Mouse (Mus musculus) left cerebral cortex, postnatal 36 days (tissue): ENCODE data around the gene Mfsd4b2. TPM values are rescaled to one million over a fixed set of nuclear protein-coding genes. Genes with fewer than 3 reads are reported as not detected.
"Not testable (repeated sequence)": the region's sequence is repeated elsewhere in the genome, so short reads cannot be mapped to it uniquely, and the experiment has no call there.

Experiments
- DNase-seq, 2 experiments: peaks; one replicate each; pipeline ENCODE4 v3.0.0; 2021 to 2022; ENCODE audit warnings: low spot score in 2 of 2, mixed read lengths in 1 of 2
- intact Hi-C: fragments of 180-260 bp; cut with DNase I; formaldehyde crosslinking; loops from one replicate; pipeline ENCODE4 v1.15.1; 2025
- total RNA-seq, 2 experiments: library from RNA; stranded (reverse); gene quantifications; 2 replicates each; pipeline ENCODE4 v1.2.3; 2021

Gene Mfsd4b2
- under 1 TPM; 0.18 to 0.47 TPM for total RNA-seq

DNA sequence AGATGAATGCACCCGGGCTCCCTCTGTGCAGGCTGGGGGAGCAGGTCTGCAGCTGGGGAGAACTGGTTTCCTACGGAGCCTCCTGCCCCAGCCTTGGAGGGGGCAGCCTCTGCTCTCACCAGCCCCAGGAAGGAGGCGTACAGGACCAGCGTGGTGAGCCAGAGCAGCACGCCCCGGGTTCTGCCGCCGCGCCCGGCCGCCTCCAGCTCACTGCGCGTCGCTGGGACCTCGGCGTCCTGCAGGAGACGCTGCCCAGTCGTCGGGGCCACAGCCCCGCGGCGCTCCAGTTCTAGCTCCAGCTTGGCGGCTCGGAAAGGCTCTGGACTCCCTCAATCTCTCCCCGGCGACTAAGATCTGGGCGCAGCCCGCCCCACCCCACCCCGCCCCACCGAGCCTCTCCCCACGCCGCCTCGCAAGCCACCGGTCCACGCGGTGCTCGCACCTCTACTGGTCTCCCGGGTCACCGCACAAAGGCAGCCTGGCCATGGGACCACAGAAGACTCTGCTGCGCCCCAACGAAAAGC, at the start of gene Mfsd4b2:
Gene Mfsd4b2 (minus strand): TSS at position 308 of the 524 bp plus-strand sequence.
- intact Hi-C loops, result no loop called here
- DNase-seq, result no peak

DNA sequence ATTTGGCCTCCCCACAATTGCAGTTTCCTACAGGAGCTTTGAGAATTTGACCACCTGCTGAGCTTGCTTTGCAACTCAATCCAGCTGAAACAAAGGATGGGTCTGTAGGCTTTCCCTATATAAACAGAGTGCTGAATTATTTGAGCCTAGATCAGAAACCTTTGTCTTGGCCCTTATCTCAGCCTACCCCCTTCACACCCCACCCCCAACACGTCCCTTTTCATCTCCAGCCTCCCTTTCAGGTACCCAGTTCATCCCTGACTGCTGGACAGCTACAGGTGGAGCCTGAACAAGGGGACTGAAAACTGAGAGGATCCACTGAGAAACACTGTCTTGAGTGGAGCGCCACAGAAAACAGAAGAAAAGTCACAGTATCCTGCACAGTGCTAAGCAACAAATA, 49.0 kb upstream of the Mfsd4b2 start:
- no peak for DNase-seq
- intact Hi-C loops, result no loop called here

DNA sequence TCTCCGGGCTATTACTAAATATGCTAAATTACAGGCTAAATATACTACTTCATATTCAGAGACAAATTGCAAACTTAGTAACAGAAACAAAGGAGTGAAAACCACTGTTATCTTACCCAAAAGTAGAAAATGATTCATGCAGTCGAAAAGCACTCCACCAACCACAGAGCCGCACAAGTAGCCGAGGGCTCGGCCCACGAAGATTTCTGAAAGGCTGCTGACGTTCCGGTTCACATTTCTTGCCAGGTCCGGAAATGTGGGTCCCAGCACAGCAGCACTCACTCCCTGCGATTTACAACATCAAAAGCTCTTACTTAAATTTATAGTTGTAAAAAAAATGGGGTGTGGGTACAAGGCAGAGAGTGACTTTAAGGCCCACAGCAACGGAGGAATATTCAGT, 48.3 kb upstream of the Mfsd4b2 start:
- intact Hi-C loops, result no loop called here
- DNase-seq, result no peak

DNA sequence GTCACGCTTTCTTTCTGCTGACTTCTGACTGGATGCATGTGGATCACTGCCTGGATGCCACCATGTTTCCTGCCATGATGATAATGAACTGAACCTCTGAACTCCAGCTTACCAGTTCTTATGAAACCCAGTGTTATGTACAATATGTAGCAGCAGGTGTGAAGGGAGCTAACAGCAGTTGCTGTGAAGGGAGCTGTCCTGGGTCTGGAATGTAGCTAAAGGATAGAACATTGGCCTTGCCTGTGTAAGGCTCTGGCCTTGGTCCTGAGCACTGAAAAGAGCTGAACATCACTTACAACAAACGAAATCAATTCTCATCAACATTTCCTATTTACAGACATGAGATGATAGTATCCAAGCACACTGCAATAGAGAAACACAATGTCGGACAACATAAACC, 40.8 kb upstream of the Mfsd4b2 start:
- intact Hi-C loops, result loop anchor here (5.0 kb wide), 1 partner anchor 75 kb away; no protein-coding TSS in a partner anchor
- no peak for DNase-seq

DNA sequence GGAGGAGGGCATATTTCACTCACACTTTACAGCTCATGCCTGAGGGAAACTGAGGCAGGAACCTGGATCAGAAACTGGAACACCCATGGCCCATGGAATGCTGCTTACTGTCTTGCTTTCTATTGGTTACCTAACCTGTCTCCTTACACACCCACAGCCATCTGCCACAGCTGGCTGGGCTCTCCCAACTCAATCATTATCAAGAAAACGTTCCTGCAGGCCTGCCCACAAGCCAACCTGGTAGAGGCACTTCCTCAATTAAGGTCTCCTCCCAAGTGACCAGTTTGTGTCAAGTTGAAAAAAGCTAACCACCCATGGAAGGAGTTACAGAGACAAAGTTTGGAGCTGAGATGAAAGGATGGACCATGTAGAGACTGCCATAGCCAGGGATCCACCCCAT, 35.2 kb upstream of the Mfsd4b2 start:
- intact Hi-C loops, result no loop called here
- no peak for DNase-seq

DNA sequence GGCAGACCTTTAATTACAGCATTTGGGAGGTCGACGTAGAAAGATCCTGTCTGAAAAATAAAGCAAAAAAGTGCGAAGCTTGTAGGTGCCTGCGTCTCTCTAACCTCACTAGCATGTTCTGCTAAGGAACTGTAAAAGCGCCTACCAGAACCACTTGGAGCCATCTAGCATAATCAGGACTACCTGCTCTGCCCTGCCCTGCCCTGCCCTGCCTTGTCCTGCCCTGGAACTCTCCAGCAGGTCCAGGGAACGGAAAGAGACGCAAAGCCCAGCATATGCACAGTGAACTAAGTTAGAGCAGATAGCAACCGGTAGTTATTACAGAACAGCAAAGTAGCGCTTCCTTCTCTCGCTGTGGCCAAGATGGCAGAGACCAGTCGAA, 33.7 kb upstream of the Mfsd4b2 start:
- DNase-seq, result no peak
- intact Hi-C loops, result no loop called here

DNA sequence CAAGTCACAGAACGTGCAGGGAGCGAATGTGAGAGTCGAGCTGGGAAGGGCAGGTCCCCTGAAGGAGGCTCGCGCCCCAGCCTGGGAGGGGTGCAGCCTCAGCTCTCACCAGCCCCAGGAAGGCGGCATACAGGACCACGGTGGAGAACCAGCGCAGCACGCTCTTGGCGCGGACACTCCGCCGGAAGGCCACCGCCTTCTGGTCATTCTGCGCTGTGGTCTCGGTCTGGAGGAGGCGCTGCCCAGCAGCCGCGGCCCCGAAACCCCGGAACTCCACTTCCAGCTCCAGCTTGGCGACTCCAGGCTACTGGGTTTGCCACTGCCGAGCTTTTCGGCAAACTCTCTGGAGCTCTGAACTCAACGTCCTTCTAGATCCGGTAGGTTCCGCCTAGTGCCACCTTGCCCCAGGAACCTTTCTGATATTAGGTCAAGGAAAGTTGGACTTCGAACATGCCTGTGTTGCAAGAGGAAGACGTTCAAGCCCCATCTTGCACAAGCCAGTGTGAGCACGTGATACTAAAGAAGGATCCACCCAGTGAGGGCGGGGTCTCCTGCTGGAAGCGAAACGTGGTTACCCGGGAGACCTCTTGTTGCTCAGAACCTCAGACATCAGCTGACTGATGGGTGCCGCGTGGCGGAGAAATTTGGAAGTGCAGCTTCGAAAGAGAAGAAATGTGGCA, 33.2 kb upstream of the Mfsd4b2 start, which contains the start of gene Mfsd4b3:
Gene Mfsd4b3 (minus strand): TSS at position 393 of the 680 bp plus-strand sequence.
- intact Hi-C loops, result loop anchor here (5.0 kb wide), 1 partner anchor 67 kb away; the partner anchor contains the start of gene Mfsd4b1
- DNase-seq, result peak; percentile 78 to 87

DNA sequence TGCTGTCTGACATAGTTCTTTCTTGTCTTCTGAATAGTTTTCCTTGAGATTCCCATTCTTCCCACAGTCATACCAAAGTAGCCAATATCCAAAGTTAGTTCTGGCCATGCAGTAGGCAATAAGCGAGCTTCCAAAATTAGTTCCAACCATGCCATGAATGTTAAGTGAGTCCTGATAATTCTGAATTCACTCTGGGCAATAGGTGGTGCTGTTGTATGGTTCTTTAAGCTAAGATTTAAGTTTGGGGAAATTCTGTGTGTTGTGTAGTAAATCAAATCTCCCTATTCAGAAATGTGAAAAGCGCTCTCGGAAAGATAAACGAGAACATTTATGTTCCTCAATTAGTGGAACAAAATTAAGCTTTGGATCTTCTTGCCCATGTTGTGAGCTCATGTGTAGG, 31.5 kb upstream of the Mfsd4b2 start:
- intact Hi-C loops, result loop anchor here (1.0 to 5.0 kb wide), 2 partner anchors 69 to 254 kb away; partner anchors contain the start of gene Mfsd4b1
- DNase-seq, result no peak

DNA sequence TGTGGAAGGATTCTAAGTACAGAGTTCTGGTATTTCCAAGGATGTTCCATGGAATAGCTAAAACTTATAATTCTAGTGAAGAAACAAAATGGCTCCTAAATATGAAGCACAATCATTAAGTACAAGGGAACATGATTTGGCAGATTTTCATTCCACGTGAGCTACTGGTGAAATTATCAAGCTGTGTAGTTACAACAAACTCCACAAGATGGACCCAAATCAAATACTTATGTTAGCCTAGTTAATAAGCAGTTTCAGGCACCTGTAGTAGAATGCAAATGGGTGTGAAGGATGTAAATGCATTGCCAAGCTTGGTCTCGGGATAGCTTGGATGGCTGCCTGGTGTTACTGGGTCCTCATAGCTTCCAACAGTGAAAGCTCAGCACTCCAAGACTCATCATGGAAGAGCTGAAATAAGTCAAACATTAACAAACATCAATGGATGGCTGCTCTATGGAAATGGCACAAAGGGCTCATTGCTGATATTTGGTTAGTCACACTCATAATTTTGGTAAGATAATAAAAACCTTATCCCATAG, 29.7 kb upstream of the Mfsd4b2 start:
- no peak for DNase-seq

DNA sequence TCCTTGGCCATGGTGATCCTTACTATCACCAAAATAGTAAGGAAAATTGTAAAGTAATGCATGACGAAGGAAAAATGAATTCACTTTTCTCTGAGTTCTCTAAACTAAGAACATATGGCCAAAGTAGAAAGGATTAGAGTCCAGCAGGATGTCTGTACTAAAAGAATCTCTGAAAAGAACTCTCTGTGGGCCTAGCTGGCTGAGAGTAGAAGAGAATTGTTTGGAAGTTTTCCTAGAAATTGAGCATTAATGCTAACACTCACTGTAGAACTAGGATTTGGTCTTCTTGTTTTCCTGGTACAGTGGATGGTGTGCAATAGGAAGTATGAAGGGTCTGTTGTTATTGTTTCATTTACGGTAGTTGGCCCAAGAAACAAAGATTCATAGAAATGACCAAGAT, 28.4 kb upstream of the Mfsd4b2 start:
- DNase-seq, result no peak
- intact Hi-C loops, result loop anchor here (5.0 kb wide), 1 partner anchor 72 kb away; the partner anchor contains the start of gene Mfsd4b1

More for the DNA sequence above, 29.7 kb upstream of the Mfsd4b2 start:
- intact Hi-C loops, result loop anchor here (5.0 kb wide), 1 partner anchor 71 kb away; the partner anchor contains the start of gene Mfsd4b1

DNA sequence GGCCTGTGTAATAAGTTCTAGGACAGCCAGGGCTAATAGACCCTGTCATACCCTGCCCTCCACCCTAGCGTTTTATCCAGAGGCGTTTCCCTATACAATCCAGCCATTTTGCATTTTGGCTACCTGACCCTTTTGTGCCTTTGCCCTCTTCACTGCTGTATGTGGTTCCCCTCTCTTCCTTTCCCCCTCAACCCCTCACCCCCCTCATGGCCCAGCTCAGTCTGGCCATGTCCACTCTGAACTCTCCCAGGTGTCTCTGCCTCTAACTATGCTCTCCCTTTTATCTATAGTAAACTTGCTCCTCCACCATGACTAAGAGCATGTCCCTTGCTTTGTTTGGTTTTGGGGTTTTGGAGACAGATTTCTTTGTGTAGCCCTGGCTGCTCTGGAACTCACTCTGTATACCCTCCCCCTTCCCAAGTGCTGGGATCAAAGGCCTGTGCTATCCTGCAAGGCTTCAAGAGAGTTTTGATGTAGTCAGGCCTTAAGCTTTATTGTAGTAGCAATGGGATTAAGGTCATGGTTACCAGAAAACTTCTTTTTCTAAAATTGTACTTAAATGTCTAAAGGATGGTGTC, 22.7 kb upstream of the Mfsd4b2 start:
- intact Hi-C loops, result no loop called here
- DNase-seq, result no peak

DNA sequence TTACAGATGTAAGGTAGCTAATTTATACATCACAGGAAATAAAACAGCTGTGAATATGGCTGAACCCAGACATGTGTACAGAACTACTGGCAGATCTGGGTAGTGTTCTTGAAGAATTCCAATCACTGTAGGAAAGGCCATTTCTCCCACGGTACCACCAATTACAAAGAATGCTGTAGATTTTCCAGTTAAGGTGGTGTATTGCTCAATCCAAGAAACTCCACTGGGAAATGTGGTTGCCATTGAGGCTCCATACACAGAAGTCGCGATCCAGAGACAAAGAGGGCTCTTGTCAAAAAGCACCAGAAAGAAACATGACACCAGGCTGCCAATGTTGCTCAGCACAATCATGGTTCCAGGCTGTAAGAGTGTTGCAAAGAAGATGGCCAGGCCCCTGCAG, 20.5 kb upstream of the Mfsd4b2 start:
- DNase-seq, intact Hi-C loops: not testable (repeated sequence)

DNA sequence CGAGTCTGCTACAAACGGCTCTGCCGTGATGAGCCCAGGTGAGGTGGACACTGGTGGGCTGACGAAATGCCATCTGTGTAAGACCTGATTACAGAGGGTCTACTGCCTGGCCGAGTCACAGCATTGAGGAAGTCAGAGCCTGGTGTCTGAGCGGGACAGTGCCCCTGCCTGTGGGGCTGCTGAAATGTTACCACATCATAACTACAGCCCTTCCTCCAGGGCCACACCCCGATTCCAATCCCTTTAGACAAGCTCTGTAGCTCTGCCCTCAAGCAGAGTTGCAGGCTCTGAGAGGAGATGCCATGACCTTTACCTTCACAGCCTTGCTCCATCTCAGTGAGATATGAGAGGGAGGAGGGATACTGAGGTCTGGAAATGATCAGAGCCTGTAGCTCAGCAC, 9.8 kb upstream of the Mfsd4b2 start:
- intact Hi-C loops, result no loop called here
- DNase-seq, result no peak

DNA sequence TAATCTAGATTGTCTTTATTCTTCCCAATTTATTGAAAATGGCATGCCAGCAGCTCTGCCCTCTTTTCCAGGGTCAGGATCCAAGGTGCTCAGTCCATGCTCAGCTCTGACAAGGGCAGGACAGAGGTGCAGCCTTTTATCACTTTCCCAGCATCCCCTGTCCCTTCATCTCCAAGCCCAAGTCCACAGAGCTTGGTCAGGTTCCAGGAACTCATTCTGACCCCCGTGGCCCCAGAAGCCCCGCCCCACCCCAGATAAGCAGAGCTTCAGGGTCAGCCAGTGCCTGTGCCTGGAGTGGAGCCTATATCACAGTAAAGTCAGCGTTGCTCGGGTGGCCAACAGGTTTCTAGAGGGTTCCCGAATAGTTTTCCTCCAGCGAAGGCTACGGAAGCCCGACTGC, 2.2 kb downstream of the Mfsd4b2 start:
- intact Hi-C loops, result not testable (repeated sequence)

DNA sequence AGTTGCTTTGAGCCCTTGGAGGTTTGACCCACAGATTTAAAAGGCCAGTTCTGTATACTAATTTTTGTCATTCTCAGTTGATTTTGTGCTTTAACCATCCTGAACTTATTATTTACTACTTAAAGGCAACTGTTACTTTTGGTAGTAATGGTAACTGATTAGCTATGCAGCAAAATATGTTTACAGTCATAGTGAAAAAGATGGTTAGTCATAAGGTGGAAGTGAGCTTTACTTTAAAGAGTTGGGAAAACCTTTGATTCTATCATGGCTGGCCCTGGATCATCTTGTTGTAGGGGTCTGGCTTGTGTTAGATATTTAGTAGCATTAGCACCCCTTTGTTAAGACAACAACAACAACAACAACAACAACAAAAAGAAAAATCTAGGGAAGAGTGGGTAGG, 14.1 kb downstream of the Mfsd4b2 start:
- intact Hi-C loops, result no loop called here

More for the DNA sequence above, 2.2 kb downstream of the Mfsd4b2 start:
- not testable (repeated sequence) for DNase-seq

DNA sequence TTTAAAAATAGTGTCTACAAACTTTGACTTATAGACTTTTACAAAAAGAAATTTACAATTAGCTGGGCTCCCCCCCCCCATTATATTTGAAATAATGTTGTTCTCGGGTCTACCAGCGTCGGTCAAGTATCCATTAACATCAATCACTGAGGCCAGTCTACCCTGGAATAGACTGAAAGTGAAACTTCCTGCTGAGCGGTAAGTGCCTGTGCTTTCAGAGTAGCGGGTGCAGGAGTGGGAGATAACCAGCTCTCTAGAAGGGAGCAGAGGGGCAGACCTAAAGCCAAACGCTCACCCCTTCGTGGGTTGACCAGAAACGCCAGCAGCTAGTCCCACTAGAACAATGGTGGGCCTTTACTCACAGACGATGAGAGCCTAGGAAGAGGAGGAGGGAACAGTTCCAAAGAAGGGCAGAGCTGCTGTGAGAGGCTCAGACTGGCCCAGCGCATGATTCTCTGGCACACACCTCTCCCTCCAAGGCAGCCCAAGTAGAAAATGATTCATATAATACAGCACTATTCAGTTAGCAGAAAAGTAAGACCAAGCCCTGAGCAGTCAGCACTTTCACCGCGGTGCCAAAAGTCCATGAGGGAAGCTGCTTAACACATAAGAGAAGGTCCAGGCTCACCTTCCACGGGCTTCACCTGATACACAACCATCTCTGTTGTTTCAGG, 17.8 kb downstream of the Mfsd4b2 start:
- DNase-seq, result no peak
- intact Hi-C loops, result no loop called here

More for the DNA sequence above, 14.1 kb downstream of the Mfsd4b2 start:
- DNase-seq, result no peak

DNA sequence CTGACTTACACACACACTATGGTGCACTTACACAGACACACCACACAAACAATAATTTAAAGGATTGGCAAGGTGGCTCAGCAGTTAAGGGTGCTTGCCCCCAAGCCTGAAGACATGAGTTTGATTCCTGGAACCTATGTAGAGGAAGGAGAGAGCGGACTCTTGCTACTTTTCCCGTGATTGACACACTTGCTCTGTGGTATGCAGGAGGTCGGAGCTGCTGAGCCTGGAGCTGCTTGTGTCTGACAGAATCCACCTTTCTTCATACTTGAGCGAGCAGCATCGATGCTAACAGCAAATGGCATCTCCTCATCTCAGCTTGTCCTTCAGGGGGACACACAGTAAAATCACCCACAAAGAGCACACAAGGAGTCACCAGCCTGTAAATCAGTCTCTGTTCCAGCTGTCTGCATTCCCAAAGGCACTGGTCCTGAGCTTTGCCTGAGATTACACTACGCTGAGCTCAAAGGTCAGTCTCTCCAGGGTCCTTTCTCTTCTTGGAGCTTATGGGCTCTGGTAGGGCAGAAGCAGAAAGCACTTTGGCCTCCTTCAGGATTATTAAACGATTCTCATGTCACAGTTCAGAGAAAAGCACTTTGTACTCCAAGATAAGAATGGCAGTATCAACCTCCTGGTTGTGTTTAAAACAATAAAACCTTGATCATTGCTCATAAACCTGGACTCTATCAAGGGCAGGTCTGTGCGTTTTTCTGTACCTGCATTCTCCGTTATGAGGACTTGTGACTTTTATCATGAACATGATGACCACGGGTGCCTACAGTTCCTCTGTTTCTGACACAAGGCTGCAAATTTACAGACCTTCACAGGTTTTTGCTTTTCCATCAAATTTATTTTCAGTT, 19.7 kb downstream of the Mfsd4b2 start:
- no peak for DNase-seq
- intact Hi-C loops, result no loop called here

DNA sequence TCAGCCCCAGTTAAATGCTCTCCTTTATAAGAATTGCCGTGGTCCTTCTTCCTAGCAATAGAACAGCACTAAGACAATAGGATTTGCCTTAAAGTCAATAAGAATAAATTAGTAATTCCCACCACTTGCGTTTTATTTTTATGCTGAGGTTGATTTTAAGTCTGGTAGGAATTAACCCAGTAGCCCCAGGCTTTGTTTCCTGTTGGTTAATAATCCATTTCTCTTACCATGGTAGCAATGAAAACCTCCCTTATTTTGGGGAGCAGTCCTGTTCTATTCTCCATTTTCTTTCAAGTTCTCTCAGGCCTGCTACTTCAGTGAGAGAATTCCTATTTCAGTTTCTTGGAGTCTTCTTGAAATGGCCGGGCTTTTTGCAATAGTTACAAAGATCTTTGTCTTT, 22.5 kb downstream of the Mfsd4b2 start:
- DNase-seq, result no peak
- intact Hi-C loops, result no loop called here

DNA sequence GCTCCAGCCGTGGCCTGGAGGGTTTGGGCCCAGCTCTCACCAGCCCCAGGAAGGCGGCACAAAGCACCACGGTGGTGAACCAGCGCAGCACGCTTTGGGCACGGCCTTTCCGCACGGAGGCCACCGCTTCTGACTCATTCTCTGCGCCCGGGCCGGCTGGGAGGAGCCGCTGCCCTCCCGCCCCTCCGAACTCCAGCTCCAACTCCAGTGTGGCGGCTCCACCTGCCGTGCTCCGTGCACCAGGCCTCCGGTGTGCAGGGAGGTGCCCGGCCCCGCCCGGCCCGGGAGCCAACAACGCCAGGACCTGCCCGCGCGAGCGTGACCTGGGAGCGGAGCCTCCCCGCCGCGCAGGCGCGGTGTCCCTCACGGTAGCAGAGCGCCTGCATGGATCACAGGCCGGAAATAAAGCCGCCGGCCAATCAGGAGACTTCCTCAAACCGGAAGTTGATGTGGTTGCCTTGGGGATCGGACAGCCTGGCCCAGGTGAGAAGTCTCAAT, 27.8 kb downstream of the Mfsd4b2 start, which contains the start of gene Mfsd4b4:
Gene Mfsd4b4 (minus strand): TSS at position 365 of the 498 bp plus-strand sequence.
- intact Hi-C loops, result no loop called here
- peak; percentile 85 to 89 for DNase-seq
